Mouse (Mus musculus): ENCODE measurements at regions not wholly inside any gene's neighbourhood (a gene's known extent, or its start where the extent isn't known, plus 50 kb on each side); places are given as distances from the start of the nearest gene placed in this dataset.

DNA sequence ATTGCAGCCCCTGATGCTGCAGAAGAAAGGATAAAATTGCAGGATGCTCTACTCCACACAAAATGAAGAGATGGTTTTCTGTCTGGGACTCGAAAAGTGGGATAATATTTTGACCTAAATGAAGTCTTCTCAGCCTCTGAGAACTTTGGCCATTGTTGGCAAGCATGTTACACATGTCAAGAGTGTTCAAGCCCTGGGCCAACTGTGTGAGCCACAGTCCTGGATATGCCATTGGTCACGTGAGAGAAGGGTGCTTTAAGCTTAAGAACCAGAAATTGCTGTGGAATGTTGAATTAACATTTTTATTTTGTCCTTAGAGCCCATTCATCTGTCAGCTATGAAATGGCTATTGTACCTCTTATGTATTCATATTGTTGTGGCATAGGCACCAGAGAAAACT is 95.0 kb downstream of the Ankrd50 start:
- TF ChIP-seq TCF3 (IDR thresholded peaks at IDR 0.05; ENCODE audit: insufficient read length, low read depth) (no peak), POLR2A (IDR thresholded peaks at IDR 0.05; ENCODE audit: insufficient read length, low read depth) (no peak), CEBPB (IDR thresholded peaks at IDR 0.05; ENCODE audit: insufficient read depth, poor library complexity, severe bottlenecking) (no peak), MYOG (IDR thresholded peaks at IDR 0.05; ENCODE audit: control insufficient read depth in 1 of 3, insufficient read depth in 1 of 3, insufficient read length in 2 of 3, low read depth in 2 of 3) (no peak), MAX (IDR thresholded peaks at IDR 0.05; ENCODE audit: low read depth) (no peak), POLR2AphosphoS2 (IDR thresholded peaks at IDR 0.05; ENCODE audit: insufficient read length, low read depth) (no peak), SRF (IDR thresholded peaks at IDR 0.05; ENCODE audit: control insufficient read depth, insufficient read length, low read depth) (no peak), E2F4 (IDR thresholded peaks at IDR 0.05; ENCODE audit: insufficient read depth) (no peak), MYOD1 (IDR thresholded peaks at IDR 0.05; ENCODE audit: control insufficient read depth in 1 of 3, insufficient read length in 2 of 3, low read depth in 2 of 3) (no peak), TCF12 (IDR thresholded peaks at IDR 0.05; ENCODE audit: insufficient read depth, poor library complexity, severe bottlenecking) (no peak)

Measured in myocyte (in vitro differentiated cells).